8 mouse cellular contexts compared by ENCODE assay signal in the genomic region with DNA sequence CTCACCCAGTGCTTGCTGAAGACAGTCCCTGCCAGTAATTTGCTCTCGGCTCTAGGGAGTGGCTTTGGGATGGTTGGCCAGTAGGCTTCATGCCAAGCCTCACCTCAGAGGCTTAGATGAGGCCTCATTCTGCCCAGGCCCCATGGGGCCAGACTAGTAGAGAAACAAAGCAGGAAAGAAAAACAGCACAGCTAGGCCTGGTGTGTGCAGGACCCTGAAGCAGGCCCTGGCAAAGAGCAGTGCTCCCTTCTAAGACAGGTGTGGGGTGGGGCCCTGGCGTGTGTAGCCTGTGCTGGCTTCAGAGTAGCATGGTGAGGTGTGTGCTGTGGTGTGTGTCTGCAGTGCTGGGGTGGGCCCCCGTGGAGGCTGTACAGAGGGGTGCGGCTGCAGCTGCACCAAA. TPM values are rescaled to one million over a fixed set of nuclear protein-coding genes. Genes with fewer than 3 reads are reported as not detected.
DNase-seq lines count a peak whose midpoint lies in the region; ATAC-seq lines count a peak whose summit lies in the region.

No protein-coding gene starts in this region.

- no peak for DNase-seq in lung, postnatal 4 days
- DNase-seq in embryonic facial prominence, embryonic 14.5 days (ENCODE audit: low spot score) = peak; percentile 80
- peak; percentile 63 for DNase-seq in kidney, postnatal 10 days
- DNase-seq in embryo, embryonic 10.5 days (ENCODE audit: low spot score) = no peak
- DNase-seq in ovary, postnatal 10 days (ENCODE audit: low spot score) = no peak

- H3K9ac ChIP-seq in lung, embryonic 16.5 days (ENCODE audit: low read length) = peak overlapping the region; percentile 15; the same call in 1 of the 2 replicates
- H3K9ac ChIP-seq in embryonic facial prominence, embryonic 14.5 days (ENCODE audit: low read depth, low read length) = peak overlapping the region; percentile 40
- no peak overlapping the region; the same call in 1 of the 2 replicates for H3K9ac ChIP-seq in neural tube, embryonic 14.5 days (replicated peaks; ENCODE audit: low read depth, low read length)

- WGBS in lung, embryonic 16.5 days = 56% methylated on average over 4 of the region's 4 CpGs
- 67% methylated on average over 4 of the region's 4 CpGs for WGBS in embryonic facial prominence, embryonic 14.5 days
- WGBS in neural tube, embryonic 14.5 days = 59% methylated on average over 4 of the region's 4 CpGs

- H3K27ac ChIP-seq in lung, embryonic 16.5 days (ENCODE audit: low read length) = peak overlapping the region; percentile 32; the same call in 1 of the 2 replicates
- H3K27ac ChIP-seq in embryonic facial prominence, embryonic 14.5 days (replicated peaks; ENCODE audit: low read depth, low read length) = peak overlapping the region; percentile 7
- peak overlapping the region; percentile 35 for H3K27ac ChIP-seq in neural tube, embryonic 14.5 days (ENCODE audit: low read depth, low read length)

- H3K4me2 ChIP-seq in lung, embryonic 16.5 days (ENCODE audit: low read depth, low read length) = no peak overlapping the region
- H3K4me2 ChIP-seq in embryonic facial prominence, embryonic 14.5 days (ENCODE audit: low read depth, low read length) = 0 out of 2 replicates have a peak overlapping the region, but pooled peaks have one; percentile 0
- H3K4me2 ChIP-seq in neural tube, embryonic 14.5 days (ENCODE audit: low read depth, low read length) = no peak overlapping the region

- H3K9me3 ChIP-seq in lung, embryonic 16.5 days (ENCODE audit: control insufficient read depth, low read length) = no peaks in the 10 kb centered on the region; the same call in 1 of the 2 replicates
- peaks cover 4% of the 10 kb centered on the region for H3K9me3 ChIP-seq in embryonic facial prominence, embryonic 14.5 days (ENCODE audit: control insufficient read depth, low read length)
- H3K9me3 ChIP-seq in neural tube, embryonic 14.5 days (ENCODE audit: control insufficient read depth, low read length) = no peaks in the 10 kb centered on the region

- H3K36me3 ChIP-seq in lung, embryonic 16.5 days (ENCODE audit: control insufficient read depth, insufficient read depth, low read length) = peaks cover 22% of the 10 kb centered on the region
- H3K36me3 ChIP-seq in embryonic facial prominence, embryonic 14.5 days (ENCODE audit: control insufficient read depth, insufficient read depth, low read length) = peaks cover 34% of the 10 kb centered on the region
- no peaks in the 10 kb centered on the region for H3K36me3 ChIP-seq in neural tube, embryonic 14.5 days (ENCODE audit: control insufficient read depth, insufficient read depth, low read length)

- H3K4me3 ChIP-seq in lung, embryonic 16.5 days (ENCODE audit: low read length) = no peak overlapping the region
- no peak overlapping the region for H3K4me3 ChIP-seq in embryonic facial prominence, embryonic 14.5 days (ENCODE audit: low read depth, low read length)
- H3K4me3 ChIP-seq in neural tube, embryonic 14.5 days (ENCODE audit: low read depth, low read length) = no peak overlapping the region

- H3K27me3 ChIP-seq in lung, embryonic 16.5 days (ENCODE audit: control insufficient read depth, insufficient read depth, low read depth, low read length) = no peaks in the 10 kb centered on the region
- H3K27me3 ChIP-seq in embryonic facial prominence, embryonic 14.5 days (replicated peaks; ENCODE audit: control insufficient read depth, insufficient read depth, low read length) = no peaks in the 10 kb centered on the region
- no peaks in the 10 kb centered on the region for H3K27me3 ChIP-seq in neural tube, embryonic 14.5 days (ENCODE audit: control insufficient read depth, insufficient read depth, low read length)

- ATAC-seq in lung, embryonic 16.5 days (ENCODE audit: low read depth) = peak; percentile 51
- ATAC-seq in embryonic facial prominence, embryonic 14.5 days (ENCODE audit: low read depth) = peak; percentile 84
- peak; percentile 67; the same call in 1 of the 2 replicates for ATAC-seq in neural tube, embryonic 14.5 days (ENCODE audit: low read depth)
- ATAC-seq in activated CD4-positive, CD25-positive, alpha-beta regulatory T cell, adult 4 months = no peak

- H3K4me1 ChIP-seq in lung, embryonic 16.5 days (replicated peaks; ENCODE audit: control insufficient read depth, insufficient read depth, low read length) = peaks cover 24% of the 10 kb centered on the region
- peaks cover 17% of the 10 kb centered on the region for H3K4me1 ChIP-seq in embryonic facial prominence, embryonic 14.5 days (ENCODE audit: control insufficient read depth, insufficient read depth, low read length)
- peaks cover 21% of the 10 kb centered on the region for H3K4me1 ChIP-seq in neural tube, embryonic 14.5 days (ENCODE audit: control insufficient read depth, insufficient read depth, low read length)

RNA-seq across cellular contexts. Expression of a gene that starts 20.2 kb away (rescaled TPM):
- polyA plus RNA-seq in lung, embryonic 16.5 days (2015; fragmentation: Nextera tagmentation; extraction: Ambion mirVana) = 4.4 and 5.1 TPM in 2 replicates
- polyA plus RNA-seq in embryonic facial prominence, embryonic 14.5 days (2014; fragmentation: Nextera tagmentation; extraction: Ambion mirVana) = 10.1 and 11.5 TPM in 2 replicates
- 17.7 and 18.1 TPM in 2 replicates for polyA plus RNA-seq in neural tube, embryonic 14.5 days (2014; fragmentation: Nextera tagmentation; extraction: Ambion mirVana)
- polyA plus RNA-seq in activated CD4-positive, CD25-positive, alpha-beta regulatory T cell, adult 4 months (2017; shearing (Covaris generic)) = 1 to 10 TPM; 2.8 to 3.8 TPM

Comparison
In these comparisons a context has a peak if more than half of its experiments do, and no peak if none do; other contexts are left out.
1. DNase-seq: peak in embryonic facial prominence, embryonic 14.5 days (single experiment) and kidney, postnatal 10 days (single experiment); none in lung, postnatal 4 days (0 of 2), embryo, embryonic 10.5 days (single experiment) and ovary, postnatal 10 days (single experiment).
2. Peak in every context shown above with its lines, with median percentiles within 50 percentile points of each other: H3K27ac ChIP-seq.